Comparison of ENCODE assay signal across 8 mouse cellular contexts in genomic region chr16:30066852-30067301, GRCm38 (mm10). TPM values are rescaled to one million over a fixed set of nuclear protein-coding genes. Genes with fewer than 3 reads are reported as not detected.
A peak's percentile ranks its signal among the peaks of the same experiment; 100 is the strongest.
DNase-seq lines count a peak whose midpoint lies in the region; ATAC-seq and TF ChIP-seq lines count a peak whose summit lies in the region.

No protein-coding gene starts in this region.

- H3K9me3 ChIP-seq in intestine, embryonic 14.5 days (ENCODE audit: control insufficient read depth, low read length) = no peaks in the 10 kb centered on the region

- peak; percentile 13 for ATAC-seq in common myeloid progenitor, adult 5-6 weeks (replicated peaks; ENCODE audit: low read depth, poor library complexity, severe bottlenecking)
- ATAC-seq in intestine, embryonic 14.5 days (replicated peaks; ENCODE audit: low FRiP score, low TSS enrichment, low read depth) = peak; percentile 2; the same call in 1 of the 2 replicates

- H3K36me3 ChIP-seq in intestine, embryonic 14.5 days (ENCODE audit: control insufficient read depth, insufficient read depth, low read length) = peaks cover 4% of the 10 kb centered on the region; the same call in 1 of the 2 replicates
- H3K36me3 ChIP-seq in small intestine, adult 2 months (ENCODE audit: control insufficient read depth, insufficient read depth, low read length) = peaks cover 7% of the 10 kb centered on the region

- TF ChIP-seq CTCF in small intestine, adult 2 months (IDR thresholded peaks at IDR 0.05; ENCODE audit: extremely low read depth, insufficient read length, insufficient replicate concordance, low read depth, low read length) = peak; percentile 46; the same call in 1 of the 2 replicates

- peak overlapping the region; percentile 82 for H3K4me2 ChIP-seq in intestine, embryonic 14.5 days (ENCODE audit: low read length)

- intact Hi-C loops in left cerebral cortex, postnatal 25 days (cut with DNase I) = loop anchor here (1.0 to 10.0 kb wide), 5 partner anchors 58 to 412 kb away; no protein-coding TSS in a partner anchor

- no peaks in the 10 kb centered on the region for H3K27me3 ChIP-seq in intestine, embryonic 14.5 days (replicated peaks; ENCODE audit: control insufficient read depth, insufficient read depth, low read length)
- no peaks in the 10 kb centered on the region for H3K27me3 ChIP-seq in small intestine, adult 2 months (ENCODE audit: control insufficient read depth, insufficient read depth, low read length)

- H3K4me1 ChIP-seq in intestine, embryonic 14.5 days (replicated peaks; ENCODE audit: control insufficient read depth, insufficient read depth, low read length) = peaks cover 28% of the 10 kb centered on the region
- peaks cover 7% of the 10 kb centered on the region for H3K4me1 ChIP-seq in small intestine, adult 2 months (ENCODE audit: control insufficient read depth, insufficient read depth, insufficient read length, low read length)

- under 1% methylated on average over 44 of the region's 46 CpGs for WGBS in intestine, embryonic 14.5 days
- WGBS in small intestine, adult 2 months = under 1% methylated on average over 46 of the region's 46 CpGs

- H3K4me3 ChIP-seq in intestine, embryonic 14.5 days (ENCODE audit: low read depth, low read length) = peak overlapping the region; percentile 90
- peak overlapping the region; percentile 91 for H3K4me3 ChIP-seq in small intestine, adult 2 months (ENCODE audit: low read depth, low read length)

- peak; percentile 86 for DNase-seq in adipocyte (ENCODE audit: low spot score)
- peak; percentile 89 for DNase-seq in gastrocnemius, postnatal 10 days
- DNase-seq in intestine, embryonic 14.5 days (ENCODE audit: low spot score) = peak; percentile 89
- DNase-seq in left cerebral cortex, postnatal 25 days (ENCODE audit: low spot score in 2 of 2) = peak; percentile 89 to 90
- DNase-seq in mesoderm, embryonic 11.5 days (ENCODE audit: low read depth, low spot score) = peak; percentile 76
- no peak for DNase-seq in c-Kit-positive CD71-positive TER-119-positive erythroid progenitor cells, embryonic 14.5 days (ENCODE audit: low spot score)

- peak overlapping the region; percentile 94 for H3K27ac ChIP-seq in intestine, embryonic 14.5 days (ENCODE audit: low read depth)
- peak overlapping the region; percentile 93 for H3K27ac ChIP-seq in small intestine, adult 2 months (ENCODE audit: insufficient read depth, low read depth, low read length)

- no peak for TF ChIP-seq POLR2A in small intestine, adult 2 months (IDR thresholded peaks at IDR 0.05; ENCODE audit: low read depth, low read length)

- peak overlapping the region; percentile 85 for H3K9ac ChIP-seq in intestine, embryonic 14.5 days (ENCODE audit: low read length)

RNA-seq across cellular contexts. Expression of gene Hes1, which starts 2.7 kb away (rescaled TPM):
- total RNA-seq in common myeloid progenitor, adult 5-6 weeks (2017) = 0.05 and 0.58 TPM in 2 replicates
- total RNA-seq in gastrocnemius, postnatal 10 days (2021) = 10 to 100 TPM; 19.1 to 24.6 TPM
- polyA plus RNA-seq in intestine, embryonic 14.5 days (2014; fragmentation: Nextera tagmentation; extraction: Ambion mirVana) = 61.0 and 67.2 TPM in 2 replicates
- 10 to 100 TPM; 13.8 to 16.1 TPM for total RNA-seq in left cerebral cortex, postnatal 25 days (2021)
- 135 and 295 TPM in 2 replicates for polyA plus RNA-seq in small intestine, adult 2 months (2012; rRNA removed)
